Mouse (Mus musculus) liver, embryonic 14.5 days (tissue): ENCODE measurements around the gene Nav2.

Source experiments
- CTCF ChIP-seq: IDR thresholded peaks from 2 replicates; pipeline ENCODE4 v1.5.1; 2016; ENCODE audit warnings: antibody characterized with exemption, low read depth, control low read depth
- EP300 ChIP-seq: IDR thresholded peaks from 2 replicates; pipeline ENCODE4 v1.6.1; 2016; ENCODE audit warnings: antibody characterized with exemption, low read depth

DNA sequence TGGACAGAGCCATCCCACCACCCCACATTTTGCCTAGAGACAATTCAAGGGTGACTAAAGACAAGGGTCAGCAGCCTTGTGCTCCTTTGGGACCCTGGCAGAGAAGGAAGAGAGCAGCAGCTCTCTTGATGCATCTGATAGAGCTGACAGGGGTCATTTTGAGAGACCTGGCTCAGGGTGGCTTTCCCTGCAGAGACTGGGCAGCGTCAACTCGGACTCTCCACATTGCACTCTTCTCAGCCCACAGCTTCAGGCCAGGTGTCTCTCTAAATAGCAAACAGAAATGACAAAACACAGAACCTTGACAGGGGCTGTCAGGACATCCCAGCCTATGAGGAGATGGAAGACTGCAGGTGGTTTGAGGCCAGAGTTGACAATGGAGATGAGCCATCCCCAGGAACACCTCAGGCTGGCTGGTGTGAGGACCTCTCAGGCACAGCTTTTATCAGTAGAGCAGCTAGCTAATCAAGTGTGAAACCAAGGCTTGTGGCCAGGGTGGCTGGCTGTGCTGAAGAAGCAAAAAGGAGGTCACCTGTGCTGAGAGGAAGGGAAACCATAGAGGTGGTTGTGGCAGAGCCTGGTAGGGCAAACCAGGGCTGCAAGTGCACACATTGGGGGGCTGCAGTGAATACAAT lies 283.7 kb downstream of the Nav2 start:
- TF ChIP-seq EP300 (no peak), CTCF (no peak)
